Mouse (Mus musculus) adrenal gland, postnatal 4 days (tissue): ENCODE data around the gene Snph. TPM values are rescaled to one million over a fixed set of nuclear protein-coding genes. Genes with fewer than 3 reads are reported as not detected.
"Not testable (repeated sequence)": the region's sequence is repeated elsewhere in the genome, so short reads cannot be mapped to it uniquely, and the experiment has no call there.

Source experiments
- DNase-seq, 2 experiments: peaks; one replicate each; pipeline ENCODE4 v3.0.0; 2021 to 2022; ENCODE audit warnings: low spot score in 2 of 2, mixed read lengths in 2 of 2
- long read RNA-seq, 2 experiments: library from polyadenylated mRNA; stranded (forward); transcript quantifications; one replicate each; pipeline ENCODE4 v2.0.0; 2021
- total RNA-seq, 2 experiments: library from RNA; stranded (reverse); gene quantifications; 2 replicates each; pipeline ENCODE4 v1.2.3; 2021

Gene Snph
- 1 to 10 TPM; 9.1 to 9.6 TPM for total RNA-seq
- long read RNA-seq, experiment 1, partial matches to known transcripts: 0 of 3 reads
- long read RNA-seq, experiment 1, other reads (novel, unspliced or antisense): 2 of 3 reads
- long read RNA-seq, experiment 2, partial matches to known transcripts: 0 of 2 reads
- long read RNA-seq, experiment 2, other reads (novel, unspliced or antisense): 2 of 2 reads

DNA sequence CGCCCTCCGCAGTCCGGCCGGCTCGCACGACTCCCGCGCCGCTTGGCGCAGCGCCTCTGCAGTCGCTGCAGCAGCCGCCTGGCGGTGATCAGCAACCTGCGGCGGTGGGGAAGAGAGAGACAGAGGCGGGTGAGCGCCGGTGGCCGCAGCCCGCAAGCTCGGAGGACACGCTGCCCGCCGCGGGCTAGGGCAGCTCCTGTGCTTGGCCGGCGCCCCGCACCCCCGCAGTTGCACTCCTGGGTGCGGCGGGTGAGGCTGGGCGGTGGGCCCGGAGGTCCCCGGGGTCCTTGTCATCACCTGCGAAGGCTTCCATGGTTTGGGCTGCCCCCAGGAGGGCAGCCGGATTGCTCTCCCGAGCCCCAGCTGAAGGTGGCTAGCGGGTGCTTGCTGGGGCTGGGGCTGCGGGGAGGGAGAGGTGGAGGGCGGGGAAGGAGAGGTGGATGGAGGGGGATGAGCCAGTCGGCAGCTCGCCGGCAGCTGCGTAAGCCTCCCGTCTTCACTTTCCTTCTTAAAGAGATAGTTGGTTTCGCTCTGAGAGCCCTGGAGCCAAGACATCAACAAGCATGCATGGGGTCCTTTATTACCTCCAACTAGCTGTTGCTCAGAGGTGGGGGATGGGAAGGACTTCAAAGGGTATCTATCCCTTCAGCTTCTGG is at the start of gene Snph:
Gene Snph (minus strand): TSS at position 435 of the 656 bp plus-strand sequence.
- DNase-seq: peak; percentile 11 to 14

DNA sequence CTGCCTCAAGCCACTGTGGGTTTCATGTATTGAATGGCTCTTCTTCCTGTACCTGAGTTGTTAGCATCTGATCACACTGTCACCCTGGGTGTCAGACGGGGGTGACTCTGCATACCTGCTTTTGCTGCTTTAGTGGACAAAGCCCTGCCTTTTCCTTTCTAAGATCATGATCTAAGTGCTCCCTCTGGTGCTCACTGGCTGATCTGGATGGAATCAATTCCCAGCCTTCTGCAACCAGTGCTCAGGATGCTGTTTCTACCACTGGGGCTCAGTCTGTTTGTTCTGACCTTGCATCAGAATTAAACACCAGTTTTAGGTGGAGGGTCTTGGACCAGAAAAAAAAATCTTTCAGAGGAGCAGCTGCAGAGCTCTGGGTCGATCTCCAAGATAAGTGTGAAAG is 43.8 kb upstream of the Snph start:
- no peak for DNase-seq

DNA sequence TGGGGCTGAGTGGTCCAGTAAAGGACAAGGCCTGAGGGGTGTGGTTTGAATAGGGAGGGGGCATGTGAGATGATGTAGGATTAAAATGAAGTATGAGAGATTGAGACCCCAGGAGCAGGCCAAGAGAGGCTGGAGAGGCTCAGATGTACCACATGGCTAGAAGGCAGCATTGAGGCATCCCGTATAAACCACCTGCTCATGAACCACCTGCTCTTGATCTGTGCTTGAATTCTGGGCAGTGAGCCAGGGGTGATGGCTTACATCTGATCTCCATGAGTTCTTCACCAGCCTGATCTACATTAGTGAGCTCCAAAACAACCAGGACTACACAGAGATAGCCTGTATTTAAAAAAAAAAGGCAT is 38.6 kb upstream of the Snph start:
- DNase-seq: no peak

DNA sequence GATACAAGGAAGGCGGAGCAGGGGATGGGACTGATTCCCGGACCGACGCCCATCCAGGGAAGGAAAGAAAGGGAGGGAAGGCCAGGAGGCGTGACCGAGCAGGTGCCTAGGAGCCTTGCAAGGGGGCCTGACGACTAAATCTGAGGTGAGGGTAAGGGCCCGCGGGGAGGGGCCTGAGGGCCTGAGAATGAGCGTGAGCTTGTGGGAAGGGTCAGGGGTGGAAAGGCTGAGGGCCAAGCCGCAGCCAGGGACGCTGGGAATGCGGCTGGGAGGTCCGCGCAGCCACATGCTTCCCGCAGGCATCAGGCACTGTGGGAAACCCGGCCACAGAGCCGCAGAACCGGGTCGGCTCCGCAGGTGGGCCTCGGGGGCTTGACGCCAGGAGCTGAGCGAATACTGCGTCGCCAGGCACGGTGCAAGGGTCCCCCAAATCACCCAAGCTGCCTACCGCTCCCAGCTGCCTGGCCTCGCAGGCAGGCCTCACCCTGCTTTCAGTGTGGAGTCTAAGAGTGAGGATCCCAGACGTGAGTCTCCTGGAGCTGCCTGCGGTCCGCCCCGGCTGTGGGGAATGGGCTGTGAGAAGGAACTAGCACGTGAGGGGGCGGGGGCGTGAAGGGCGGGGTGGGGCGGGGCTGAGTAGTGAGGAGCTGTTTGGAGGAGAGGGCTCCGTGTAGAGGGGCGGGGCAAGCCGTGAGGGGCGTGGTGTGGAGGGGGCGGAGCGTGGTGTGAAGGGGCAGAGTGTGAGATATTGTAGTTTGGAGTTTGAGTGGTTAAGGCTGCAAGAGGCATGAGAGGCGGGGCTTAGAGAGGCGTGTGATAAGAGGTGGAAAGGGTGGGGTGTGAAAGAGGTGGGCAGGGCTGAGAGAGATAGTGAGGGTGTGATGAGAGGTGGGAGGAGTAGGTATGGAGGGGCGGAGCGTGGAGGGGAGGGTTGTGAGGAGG is 37.9 kb upstream of the Snph start:
- DNase-seq: no peak

DNA sequence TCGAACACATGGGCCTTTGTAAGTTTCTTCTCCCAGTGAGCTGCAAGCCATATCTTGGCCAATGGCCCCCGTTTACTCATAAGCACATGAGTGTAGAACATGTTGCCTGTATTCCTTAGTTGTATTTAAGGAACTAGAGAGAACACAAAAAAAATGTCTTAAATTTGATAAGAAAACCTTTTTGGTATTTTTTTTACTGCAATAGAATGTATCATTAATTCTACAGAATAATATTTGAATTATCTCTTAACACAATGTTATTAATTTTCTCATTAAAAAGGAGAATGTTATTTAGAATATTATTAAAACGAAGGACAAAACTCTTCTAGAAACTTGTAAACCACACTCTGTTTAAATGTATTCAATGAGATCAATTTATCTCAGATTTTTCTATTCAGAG is 36.0 kb upstream of the Snph start, which contains the start of gene Rad21l:
Gene Rad21l (minus strand): TSS at position 101 of the 400 bp plus-strand sequence.
- no peak for DNase-seq

DNA sequence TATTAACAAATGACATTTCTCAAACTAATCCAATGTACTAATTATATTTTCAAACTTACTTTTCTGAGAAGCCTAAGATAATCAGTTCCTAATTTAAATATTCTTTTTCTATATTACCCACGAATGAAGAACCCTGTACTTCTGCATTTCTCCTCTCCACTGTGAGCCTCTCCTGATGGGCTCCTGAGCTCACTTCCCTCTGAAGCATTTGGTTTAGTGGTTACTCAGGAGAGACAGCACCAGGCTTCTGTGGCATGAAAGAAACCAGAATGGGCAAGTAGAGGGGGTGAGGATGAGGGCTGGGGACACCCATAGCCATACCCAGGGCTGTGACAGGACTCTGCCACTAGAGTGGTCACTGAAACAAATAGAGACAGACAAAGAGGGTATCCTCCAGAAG is 19.7 kb upstream of the Snph start:
- no peak for DNase-seq

DNA sequence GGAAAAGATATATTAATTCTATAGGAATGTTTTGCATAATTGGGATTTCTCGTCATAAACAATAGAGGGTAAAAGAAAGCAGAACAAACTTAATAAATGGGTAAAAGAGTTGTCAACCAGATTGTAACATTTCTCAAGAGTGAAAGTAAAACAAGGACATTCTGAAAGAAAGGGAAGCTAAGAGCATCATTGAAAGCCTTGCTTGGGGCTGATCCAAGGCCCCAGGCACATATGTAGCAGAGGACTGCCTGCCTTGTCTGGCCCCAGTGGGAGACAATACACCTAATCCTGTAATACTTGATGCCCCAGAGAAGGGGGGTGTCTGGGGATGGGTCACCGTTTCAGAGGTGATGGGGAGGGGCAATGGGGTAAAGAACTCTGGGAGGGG is 3.6 kb upstream of the Snph start:
- no peak for DNase-seq

DNA sequence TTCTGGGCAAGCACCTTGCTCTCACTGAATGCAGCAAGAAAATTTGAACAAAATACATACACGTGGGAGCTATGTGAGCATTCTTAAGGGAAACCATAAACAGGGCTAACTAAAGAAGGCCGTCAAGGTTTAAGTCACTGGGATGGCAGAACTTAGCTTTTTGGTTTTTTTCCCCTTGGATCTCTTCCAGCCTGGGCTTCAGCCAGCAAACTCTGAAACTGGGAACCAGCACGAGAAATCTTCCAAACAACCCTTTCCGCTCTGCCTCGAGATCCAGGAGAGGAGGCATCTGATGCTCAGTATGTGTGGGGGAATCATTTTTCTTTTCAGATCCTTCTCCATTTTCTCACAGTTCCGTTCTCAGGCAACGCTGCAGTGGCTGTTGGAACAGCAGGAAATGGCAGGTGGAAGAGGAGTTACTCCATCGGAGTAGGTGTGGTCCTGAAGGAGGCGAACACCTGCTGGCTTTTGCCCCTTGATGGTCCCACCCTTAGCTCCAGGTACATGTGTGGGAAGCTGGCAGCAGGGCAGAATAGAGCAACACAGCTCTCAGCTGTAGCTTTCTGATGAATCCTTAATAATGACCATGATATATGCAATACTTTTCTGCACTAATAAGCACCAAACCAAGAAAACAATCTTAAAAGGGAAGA is 3.1 kb upstream of the Snph start:
- DNase-seq: no peak

DNA sequence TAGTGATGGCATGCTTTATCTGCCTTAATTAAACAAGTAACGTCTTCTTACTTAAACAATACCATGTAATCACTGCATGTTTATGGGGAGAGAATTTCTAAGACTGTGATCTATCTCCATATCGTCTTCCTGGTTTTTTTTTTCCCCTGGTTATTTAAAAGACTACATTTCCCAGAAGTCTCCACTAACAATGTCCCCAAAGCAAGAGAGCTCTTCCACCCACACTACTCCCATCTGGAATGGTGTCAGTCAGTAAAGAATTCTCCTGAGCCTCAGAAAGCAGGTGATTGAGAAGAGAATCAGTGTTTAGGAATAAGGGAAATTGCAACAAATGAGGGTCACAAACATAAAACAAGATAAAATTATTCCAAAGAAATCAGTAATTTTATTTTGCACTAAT is 2.5 kb upstream of the Snph start:
- no peak for DNase-seq

DNA sequence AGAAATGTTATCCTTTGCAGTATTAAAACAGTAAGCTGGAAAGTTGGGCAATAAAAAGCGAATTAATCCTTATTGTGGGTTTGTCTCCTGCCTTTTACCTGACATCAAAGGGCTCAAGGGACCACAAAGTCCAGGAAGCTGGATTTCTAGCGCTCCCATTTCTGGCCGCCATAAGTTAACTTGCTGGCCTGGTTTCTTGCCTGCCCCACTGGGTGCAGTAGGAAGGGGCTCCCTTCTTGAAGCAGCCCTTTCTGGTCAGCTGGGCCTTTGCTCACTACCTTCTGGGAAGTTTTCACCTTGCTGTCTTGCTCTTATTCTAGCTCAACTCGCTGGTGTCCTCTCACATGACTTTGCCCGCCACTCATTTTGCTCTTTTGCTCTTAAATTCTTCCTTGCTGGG is 589 bp upstream of the Snph start:
- DNase-seq: no peak

DNA sequence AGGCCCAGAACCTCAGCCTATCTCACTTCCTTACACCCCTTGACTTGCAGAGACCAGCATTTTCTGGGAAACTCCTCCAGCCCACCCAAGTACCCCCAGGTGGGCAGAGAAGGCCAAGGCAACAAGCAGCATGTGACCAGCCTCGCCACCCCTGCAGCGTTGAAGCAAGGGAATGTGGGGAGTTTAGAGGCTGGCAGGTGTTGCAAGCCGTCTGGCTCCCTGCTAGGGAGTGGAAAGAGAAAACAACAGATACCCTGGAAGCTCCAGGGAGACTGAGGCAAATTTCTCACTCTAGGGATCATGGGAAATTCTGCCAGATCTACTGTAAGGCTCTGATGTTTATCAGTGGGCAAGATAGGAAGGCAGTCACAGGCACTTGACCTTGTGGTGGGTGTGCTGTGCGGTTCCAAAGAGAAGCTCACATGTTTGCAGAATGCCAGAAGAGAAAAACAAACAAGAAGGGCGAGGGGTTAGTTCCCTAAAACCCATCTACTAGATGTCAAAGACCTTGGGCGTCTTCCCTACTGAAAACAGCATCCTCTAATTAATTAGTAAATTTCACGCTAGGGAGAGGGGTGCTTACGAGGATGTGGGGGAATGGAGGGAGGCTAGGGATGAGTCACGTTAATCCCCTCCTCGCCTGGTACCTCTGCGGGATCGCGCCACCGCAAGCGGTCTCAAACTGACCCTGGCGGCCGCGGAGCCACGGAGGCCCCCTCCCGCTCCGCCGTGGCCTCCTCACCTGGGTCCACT is 811 bp downstream of the Snph start:
- no peak for DNase-seq

DNA sequence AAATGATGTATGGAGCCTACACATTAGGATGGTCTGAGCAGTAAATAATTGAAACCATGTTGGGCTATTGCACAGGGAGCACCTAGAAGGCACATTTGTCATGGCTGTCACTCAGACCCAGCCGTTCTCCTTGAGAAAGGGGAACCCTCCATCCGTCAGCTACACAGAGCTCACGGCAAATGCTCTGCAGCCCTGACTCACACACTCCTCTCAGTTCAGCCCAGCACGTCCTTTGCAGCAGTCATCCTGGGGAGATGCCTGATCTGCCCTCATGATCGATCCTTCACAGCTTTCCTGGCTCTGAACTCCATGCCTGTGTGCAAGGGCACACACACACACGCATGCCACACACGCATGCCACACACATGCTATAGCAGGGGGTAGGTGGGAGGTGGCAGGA is 3.1 kb downstream of the Snph start:
- no peak for DNase-seq

DNA sequence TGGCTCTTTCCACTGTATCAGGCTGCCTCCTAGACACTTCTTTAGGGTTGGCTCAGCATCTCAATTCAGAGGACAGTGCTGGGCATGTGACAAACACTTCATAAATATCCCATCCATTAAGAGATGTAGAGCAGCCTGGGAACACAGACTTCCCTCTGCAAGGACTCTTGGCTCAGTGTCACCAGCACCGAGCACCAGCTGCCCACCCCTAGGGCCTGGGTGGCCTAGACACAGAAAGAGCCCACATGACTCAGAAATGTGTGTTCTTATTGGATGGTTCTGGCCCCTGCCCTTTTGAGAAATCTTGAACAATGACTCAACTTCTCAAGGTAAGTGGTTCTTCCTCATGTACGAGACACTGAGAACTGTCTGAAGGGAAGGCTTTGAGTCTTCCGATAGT is 4.4 kb downstream of the Snph start:
- no peak for DNase-seq

DNA sequence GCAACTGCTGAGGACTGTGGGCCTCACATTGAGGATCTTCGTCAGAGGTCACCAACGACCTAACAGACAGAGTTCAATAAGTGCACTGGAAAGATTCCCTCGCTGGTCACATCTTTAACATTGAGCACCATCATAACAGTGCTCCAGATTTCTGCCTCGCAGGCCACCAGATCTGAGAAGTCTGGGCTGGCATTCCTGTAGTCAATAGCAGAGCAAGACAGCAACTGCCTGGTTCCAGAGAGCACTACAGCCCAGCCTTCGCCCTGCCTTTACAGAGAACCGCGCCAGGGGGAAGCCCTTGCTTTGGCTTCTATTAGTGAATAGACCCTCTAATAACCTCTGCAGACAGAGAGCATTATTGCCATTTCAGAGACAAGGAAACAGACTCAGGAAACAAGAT is 6.1 kb downstream of the Snph start:
- DNase-seq: no peak

DNA sequence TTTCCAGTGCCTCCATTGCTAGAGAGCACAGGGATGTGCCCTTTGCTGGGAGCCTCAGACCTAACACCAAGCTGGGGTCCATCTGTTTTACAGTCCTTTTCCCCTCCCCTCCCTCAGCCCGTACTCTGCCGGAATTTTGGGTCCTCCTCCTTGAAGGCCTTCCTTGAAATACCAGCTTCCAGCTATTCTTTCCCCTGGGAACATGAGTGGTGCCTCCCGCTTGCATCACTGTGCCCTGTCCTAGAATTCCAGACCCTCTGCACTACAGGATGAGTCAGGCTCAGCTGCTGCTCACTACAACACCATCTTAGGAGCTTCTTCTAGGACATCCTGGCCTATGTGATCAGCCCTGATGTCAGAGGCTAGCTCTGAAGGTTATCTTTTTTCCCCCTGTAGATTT is 8.6 kb downstream of the Snph start:
- no peak for DNase-seq

DNA sequence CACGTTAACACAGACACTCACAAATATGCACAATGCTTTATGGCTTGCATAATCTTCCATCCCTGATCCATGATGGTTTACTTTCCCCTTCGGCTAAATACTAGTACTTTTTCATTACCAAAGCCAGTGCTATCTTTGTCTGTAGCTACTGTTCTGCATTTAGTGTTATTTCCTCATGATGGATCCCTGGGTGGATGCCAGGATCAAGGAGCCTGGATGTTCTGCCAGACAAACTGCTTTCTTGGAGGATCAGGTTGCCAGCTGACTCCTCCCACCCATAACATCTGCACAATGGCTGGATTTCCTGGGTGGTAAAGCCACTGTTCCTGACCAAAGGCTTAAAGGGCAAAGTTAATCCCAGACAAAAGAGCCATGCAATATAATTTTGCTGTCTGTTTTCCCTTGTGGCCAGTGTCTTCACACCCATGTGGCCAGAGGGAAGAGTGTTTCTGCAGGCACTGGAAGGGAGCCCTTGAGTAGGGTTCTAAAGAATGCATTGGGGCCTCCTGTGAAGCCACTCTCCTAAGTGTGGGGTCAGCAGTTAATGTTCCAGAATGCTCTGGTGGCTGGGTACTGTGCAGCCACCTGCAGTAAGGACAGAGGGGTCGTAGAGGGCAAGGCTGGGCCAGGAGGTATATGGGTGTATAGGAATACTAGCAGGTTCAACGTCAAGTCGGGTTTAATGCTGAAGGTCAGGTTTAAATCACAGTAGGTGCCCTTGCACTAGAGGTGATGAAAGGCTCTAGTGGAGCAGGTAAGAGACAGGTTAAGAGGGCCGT is 15.7 kb downstream of the Snph start:
- DNase-seq: no peak

DNA sequence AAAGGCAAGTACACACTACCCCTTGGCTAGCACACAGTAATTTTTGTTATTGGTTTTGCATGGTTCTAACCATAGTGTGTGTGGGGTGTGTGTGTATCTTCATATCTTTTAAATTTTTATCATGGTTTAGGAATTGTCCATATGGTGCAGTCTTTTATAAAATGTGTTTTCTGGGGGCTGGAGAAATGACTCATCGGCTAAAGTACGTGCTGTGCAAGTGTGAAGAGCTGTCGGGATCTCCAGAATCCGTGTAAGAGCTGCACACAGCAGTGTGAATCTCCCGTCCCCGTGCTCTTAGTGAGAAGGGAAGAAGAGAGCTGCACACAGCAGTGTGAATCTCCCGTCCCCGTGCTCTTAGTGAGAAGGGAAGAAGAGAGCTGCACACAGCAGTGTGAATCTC is 16.6 kb downstream of the Snph start:
- DNase-seq: not testable (repeated sequence)

DNA sequence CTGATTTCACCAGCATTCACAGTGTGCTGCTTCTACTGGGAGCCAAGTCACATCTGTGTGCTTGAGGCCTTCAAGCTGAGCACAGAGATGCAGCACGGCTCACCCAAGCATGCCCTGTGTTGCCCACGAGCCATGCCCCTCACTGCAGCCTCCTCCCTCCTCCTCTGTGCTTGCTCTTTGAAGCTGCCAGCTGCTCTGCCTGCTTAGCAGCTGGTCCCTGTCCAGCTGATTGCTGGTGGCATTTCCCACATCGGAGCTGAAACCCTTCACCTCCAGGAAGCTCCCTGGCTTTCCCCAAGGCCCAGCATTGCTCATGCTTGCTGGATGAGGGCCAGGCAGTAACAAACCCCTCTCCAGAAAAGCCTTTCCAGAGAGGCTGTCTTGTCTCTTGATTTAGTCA is 22.4 kb downstream of the Snph start:
- no peak for DNase-seq

DNA sequence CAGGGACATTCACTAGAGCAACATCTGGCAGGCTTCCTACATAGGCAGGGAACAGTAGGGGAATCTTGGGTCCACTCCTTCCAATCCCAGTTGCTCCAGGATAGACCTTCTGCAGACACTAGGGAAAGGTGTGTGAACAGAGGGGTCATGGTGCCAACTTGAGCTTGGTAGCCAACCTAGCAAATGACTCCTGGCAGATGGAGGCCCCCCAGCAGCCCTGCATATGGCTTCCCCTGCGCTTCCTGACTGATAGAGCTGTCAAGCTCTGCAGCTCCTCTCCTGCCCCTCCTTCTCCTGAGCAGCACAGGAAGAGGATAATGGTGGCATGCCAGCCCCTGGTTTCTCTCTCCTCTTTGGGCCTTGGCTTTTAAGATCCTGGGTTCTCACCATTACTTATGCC is 24.0 kb downstream of the Snph start:
- DNase-seq: no peak

DNA sequence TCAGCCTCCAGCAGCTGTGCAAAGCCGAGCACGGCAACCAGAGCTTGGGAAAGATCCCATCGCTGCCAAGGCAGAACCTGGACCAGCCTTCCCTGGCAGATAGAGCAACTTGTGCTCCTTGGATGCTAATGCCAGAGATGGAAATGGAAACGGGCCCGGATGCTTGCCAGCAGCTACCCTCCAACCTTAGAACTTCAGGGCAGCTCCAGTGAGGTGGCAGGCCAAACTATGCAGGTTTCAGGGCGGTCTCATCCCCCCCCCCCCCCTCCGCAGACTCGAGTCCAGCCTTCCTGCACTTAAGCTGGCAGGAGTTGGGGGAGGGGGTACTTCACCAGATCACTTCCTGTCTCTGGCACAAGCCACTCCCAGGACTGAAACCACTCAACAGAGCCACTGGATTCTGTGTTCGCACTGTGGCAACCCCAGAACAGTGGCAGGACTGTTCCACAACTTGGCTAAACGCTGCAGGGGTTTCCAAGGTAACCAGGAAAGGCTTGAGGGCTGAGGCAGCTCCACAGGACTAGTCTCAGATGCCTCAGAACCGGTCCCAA is 26.9 kb downstream of the Snph start:
- DNase-seq: no peak
